Mouse (Mus musculus) ovary, postnatal 36 days (tissue): ENCODE data around the gene Efna4.

Source experiments
- DNase-seq: peaks from one replicate; pipeline ENCODE4 v3.0.0; 2022; ENCODE audit warnings: low spot score, mixed read lengths

The Efna4 gene

DNA sequence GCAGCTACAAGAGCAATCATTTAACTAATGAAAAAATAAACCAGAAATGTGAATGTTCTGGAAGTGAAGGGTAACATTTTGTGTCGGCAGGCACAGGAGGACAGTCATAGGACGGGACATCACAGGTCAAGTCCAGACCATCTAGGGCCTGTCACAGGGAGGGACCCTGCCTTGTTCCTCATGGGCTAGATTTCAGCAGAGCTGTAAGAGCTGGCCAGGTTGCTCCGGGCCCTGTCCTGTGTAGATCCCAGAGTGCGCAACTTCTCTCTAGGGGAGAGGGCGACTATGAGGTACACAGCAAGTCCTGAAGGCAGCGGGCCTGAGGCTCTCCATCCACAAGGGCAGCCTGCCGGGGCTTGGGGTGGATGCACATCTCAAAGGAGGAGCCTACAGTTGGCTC lies 23.8 kb upstream of the Efna4 start, which contains the start of gene Dcst2:
TSS of gene Dcst2 (plus strand) at position 301 of the 400 bp plus-strand sequence.
- DNase-seq, result peak; percentile 3

DNA sequence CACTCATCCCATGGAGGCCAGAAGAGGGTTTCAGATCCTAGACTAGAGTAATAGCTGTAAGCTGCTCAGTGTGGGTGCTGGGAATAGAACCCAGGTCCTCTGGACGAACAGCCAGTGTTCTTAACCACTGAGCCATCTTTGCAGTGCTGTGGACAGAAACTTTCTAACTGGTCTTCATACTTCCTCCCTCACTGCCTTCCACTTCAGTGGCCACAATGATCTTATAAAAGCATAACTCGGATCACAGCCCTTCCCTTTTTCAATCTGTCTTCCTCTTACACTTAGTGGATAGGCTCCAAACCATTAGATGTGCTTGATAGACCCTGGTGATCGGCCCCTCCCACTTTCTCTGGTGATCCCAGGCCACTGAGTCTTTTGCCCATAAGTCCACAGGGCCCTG lies 22.4 kb upstream of the Efna4 start:
- no peak for DNase-seq

DNA sequence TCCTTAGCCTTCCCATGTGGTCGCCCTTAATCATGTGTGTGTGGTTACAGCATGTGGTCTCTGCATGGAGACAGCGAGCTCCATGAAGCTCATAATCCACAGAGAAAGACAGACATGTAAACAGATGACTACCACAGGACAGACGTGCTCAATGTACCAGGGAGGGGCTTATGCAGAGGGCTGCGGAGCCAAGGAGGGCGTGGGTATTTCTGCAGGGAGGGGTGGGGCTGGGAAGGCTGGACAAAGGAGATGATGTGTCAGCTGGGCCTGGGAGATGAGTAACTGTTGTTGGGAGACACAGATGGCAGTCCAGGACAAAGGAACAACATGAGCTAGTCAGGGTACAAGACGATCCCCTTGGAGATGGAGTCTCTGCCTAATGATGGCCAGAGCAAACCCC lies 21.8 kb upstream of the Efna4 start:
- DNase-seq, result peak; percentile 4

DNA sequence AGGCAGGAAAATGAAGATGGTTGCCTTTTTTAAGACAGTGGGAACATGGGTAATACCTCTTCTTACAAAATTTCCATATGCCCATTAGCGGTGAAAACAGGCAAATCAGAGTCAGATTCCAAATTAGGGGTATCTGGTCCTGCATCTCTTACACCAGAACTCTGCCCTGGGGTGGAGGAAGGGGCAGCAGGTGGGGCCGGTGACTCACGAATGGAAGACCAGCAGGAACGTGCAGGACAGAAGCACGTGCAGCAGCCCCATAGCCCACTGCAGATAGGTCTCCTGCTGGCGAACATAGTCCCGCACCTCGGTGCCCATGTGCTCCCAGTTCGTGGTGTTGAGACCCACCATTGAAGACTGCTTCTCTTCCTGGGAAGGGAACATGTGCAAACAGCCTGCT lies 18.2 kb upstream of the Efna4 start:
- no peak for DNase-seq

DNA sequence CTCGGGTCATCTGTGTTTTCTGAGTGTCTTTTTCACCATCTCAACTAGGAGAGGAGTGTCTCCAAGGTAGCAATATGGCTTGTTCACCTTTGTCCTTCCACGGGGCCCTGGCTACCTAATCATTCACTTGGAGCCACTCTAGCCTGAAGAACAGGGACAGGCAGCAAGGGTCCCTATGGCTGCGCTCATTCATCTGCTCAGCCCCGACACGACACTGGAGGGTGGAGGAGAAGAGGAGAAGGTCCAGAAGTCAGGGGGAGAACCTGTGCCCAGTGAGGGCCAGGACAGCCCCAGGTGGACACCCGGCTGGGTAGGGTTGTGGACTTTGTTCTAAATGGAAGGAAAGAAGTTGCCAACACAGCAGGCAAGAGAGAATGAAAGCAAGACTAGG lies 17.7 kb upstream of the Efna4 start:
- no peak for DNase-seq

DNA sequence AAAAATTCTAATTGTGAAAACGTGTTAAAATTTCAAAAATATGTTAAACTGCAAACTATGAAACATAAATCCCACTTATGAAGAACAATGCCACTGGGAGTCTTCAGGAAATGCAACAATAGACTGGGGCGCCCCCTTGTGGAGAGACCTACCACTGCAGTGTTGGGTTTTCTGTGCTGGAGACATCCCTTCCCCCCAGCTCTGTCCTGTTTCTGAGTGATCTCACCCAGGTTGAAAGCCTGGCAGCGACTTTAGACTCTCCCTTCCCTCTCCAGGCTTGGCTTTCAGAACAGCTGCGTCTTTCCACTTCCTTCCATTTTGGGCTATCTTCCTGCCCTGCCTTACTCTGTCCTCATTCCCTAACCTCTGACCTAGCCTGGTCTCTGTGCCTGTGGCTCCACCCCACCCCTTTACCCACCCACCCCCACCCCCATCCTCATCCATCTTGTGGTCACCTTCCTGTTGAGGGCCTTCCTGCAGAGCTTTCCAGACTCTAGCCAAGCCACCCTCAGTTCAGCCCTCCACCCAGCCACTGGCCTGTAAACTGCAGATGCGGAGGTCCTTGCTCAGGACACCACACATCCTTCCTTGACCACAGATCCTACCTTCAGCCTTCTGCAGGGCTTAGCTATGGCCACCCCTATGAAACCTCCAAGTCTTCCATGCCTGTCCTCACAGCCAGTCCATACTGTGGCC lies 17.1 kb upstream of the Efna4 start:
- DNase-seq, result peak; percentile 80

DNA sequence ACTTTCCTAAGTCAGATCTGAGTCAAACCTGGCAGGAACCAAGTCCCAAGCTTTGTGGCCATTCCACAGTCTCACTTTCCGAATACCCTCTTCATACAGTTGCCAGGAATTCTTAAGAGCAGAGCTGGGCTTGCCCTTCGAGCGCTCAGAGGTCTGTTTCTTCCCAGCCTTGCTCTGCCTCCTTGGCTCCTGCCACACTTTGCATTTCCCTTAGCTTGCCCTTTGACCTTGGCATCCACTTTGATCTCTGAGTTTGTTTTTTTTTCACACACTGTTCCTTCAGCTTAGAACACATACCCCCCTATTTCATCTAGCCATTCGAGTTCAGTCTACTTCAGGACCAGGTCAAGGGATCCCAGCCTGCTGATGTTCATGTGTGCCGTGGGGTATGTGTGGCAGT lies 13.4 kb upstream of the Efna4 start:
- no peak for DNase-seq

DNA sequence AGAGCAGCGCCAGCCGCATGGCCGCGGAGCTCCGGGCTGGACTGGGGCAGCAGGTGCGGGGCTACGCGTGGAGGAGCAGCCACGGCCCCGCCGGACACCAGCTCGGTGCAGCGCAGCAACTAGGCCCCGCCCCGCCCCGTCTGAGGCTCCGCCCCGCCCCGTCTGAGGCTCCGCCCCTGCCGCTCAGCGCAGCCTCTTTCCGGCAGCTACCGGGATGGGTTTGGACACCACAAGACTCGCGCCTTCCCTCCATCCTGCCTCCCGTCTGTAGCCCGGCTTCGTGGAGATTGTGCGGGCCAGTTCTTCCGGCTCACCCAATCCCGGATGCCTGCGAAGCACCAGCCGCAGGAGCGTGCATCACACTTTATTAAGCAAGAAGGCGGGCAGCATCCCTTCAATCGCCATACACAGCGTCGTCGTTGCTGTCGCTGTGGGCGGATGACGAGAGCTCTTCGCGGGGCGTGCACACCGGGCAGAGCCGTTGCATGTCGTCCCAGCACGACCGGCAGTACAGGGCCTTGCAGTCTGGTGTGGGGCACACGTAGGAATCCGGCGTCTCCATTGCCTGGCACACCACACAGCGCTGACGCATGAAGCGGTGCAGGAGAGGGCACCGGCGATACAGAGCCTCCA lies 12.2 kb upstream of the Efna4 start, which contains the start of gene Adam15:
TSS of gene Adam15 (minus strand) at position 128 of the 633 bp plus-strand sequence.
- peak; percentile 90 for DNase-seq

DNA sequence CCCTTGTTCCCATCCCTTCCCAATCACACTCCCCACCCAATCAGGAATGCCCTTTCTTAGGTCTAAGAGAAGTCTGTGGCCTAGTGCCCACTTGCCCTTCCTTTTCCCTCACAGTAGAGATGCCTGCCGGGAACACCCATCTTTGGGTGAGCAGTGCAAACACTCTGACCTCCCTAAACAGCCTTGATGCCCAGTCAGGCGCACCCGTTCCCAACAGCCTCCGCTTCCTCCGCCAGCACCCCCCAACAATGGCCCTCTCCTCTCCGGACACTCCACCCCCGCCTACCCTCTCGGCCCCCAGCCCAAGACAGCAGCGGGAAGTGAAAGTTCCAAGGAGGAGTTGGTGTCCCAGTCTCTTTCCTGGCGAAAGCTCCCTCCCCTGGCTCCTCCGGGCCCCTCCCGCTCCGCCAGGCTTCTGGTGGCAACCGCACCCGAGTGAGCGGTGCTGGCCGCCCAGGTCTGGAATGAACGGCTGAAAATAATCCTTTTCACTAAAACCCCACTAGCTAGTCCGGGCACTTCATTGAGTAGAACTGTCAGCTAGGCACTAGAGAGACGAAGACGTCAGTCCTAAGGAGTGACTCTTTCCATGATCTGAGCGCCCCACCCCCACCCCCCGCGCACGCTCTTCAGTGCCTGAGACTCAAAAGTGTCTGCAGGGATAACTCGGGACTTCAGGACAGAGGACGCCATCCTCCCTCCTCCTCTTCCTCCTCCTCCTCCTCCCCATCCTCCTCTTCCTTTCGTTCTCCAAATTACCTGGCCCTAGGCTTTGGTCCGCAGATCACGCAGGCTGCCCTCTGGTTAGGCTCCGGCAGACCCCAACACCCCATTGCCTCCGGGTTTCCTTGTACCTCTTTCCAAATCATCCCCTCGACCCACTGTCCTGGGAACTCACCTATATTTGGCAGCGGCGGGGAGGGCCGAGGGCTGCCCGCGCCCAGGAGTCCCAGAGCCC lies 11.4 kb upstream of the Efna4 start:
- DNase-seq, result peak; percentile 53

DNA sequence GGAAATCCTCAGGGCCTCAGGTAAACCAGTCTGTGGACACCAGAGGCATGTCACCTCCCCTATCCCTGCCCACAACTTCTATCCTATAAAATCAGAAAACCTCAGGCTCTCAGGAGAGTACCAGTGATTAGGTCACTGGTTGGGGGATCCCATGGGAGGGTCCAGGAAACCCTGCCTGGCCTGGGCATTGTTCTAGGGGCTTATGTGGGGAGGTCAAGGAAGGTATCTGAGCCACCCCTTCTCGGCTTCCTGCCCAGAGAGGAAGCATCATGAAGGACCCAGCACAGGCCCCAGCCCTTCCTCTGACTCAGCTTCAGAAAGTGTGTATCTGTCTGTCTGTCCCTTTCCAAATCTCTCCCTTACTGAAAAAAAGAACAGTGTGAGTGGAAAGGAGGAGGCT lies 10.1 kb upstream of the Efna4 start:
- no peak for DNase-seq

DNA sequence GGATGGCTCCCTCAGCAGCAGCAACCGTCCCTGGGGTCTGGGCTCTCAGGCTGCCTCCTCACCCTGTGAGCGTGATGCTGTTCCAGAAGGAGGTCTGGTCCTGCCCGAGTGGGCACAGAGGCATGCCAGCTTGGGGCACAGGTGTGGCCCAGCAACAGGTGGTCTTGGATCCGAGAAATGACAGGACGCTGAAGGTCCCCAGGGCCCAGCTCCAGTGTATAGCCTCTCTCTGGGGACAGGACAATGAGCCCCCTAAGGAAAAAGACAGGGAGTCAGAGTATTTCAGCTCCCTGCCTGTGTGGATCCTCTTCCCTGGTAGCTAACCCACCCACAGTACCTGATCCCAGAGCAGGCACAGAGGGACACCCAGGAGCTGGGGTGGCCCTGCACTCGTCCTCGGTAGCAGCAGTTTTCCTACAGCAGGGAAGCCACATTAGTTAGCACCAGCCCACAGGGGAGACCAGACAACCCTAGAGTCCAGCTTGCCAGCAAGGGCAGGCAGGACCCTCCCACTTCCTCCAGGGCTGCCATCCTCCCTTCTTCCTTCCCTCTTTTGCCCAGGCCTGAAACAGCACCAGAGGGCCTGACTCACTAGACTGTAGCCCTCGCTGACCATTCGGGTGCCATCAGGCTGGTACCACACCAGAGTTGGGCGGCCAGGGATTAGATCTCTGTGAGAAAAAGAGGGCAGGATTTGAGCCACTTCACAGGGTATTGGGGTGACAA lies 9.2 kb upstream of the Efna4 start:
- no peak for DNase-seq

DNA sequence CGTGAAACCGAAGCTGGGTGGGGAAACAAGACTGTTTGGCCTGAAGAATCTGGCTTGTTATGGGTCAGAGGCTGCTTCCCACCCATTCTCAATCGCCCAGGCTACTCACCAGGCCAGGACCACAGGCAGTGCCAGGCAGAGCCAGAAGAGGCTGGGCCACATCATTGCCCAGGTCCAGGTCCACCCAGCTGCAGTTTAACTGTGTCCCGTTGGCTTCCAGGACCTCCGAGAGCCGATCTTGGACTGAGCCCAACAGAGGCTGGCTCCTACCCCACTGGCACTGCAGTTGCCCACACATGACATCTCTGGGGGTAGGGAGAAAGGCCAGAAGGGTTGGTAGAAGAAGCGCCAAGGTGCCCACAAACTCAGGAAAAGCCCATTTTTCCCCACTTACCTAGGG lies 5.5 kb upstream of the Efna4 start:
- DNase-seq, result no peak

DNA sequence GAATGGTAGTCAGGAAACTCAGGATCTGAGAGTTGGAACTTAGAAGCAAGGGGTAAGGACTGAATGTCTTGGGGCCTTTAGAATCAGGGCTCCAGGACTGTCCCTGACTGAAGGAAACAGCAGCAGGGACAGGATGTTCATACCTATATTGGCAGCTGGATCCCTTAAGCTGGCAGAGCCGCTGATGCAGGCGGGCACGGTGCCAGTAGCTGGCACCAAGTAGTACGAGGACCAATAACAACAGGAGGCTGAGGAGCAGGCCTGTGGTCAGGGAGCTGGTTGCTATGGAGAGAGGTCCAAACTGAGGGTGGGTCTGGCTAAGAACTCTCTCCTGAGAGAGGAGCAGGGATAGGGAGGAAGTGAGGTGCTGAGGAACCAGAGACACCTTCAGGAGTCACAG lies 4.0 kb upstream of the Efna4 start:
- no peak for DNase-seq

DNA sequence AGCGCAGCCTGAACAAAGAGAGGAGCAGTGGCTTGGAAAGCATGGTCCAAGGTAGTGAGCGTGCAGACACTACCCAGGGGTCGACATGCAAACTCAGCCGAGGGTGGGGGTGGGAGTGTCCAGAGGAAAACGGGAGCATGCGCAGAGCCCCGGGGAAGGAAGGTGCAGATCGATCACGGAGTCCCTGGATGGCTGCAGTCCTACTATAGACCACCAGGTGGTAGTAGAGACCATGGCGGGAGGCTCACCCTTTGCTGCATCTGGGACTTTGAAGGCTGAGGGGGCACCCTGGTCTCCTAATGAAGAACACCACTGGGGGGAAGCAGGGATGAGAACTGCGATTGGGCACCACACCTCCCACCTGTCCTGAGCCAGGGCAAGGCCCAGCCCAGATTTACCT lies 2.6 kb upstream of the Efna4 start:
- DNase-seq, result peak; percentile 61

DNA sequence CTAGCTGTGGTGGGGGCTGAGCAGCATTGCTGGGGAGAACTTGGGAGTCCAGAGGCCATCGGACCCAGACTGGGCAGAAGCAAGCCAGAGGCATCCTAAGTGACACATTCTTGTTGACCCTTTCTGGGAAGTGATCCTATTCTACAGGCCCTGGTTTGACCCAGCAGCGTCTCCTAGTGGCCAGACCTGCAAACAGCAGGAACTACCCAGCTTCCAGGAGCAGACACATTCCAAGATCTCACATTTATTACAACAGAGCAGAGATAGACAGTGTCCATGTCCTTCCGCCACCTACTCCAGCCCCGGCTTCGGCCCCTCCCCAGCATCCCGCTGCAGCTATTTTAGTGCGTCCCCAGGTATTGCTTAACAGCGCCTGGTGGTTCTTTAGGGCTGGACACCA lies 1.6 kb upstream of the Efna4 start:
- peak; percentile 64 for DNase-seq

DNA sequence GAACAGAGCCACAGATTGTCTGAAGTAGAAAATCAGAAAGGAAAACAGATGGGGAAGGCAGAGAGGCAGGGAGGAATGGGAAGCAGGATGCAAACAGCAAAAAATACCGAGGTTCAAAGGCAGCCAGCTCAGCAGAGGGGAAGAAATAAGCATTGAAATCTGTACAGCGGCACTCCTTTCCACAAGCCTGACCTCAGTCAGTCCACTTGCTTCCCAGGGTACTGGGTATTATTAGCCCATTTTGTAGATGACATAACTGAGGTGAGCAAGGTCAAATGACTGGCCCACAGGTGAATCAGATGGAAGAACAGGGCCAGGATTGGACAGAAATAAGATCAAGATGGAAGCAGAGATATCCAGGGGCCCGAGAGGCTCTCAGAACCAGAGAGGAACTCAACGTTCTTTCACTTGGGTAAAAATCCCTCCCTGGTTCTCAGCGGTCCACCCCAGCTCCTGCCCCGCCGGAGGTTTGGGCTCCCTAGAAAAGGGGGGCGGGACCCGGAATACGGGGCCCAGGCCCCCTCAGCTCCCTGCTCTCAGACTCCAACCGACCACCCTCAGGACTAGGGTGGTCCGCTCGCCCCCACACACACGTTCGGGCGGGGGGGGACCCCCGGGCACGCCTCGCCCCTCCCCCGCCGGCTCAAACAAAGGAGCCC lies 637 bp downstream of the Efna4 start:
- DNase-seq, result no peak

DNA sequence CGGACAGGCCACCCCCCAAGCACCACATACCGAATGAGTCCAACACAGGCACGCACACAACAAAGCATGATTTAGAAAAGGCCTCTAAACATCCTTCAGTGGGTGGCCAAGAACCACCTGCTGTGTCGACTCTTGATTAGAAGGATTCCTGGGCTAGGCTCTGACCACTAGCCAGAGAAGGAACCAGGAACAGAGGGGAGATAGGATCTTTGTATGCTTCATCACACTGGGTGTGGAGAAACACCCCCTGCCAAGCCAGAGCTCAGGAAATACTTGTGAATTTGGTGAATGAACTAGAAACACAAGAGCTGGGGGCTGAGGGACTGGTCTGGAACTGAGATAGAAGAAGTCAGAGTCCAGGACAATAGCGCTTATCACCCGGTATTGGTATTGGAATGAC lies 1.3 kb downstream of the Efna4 start:
- DNase-seq, result no peak

DNA sequence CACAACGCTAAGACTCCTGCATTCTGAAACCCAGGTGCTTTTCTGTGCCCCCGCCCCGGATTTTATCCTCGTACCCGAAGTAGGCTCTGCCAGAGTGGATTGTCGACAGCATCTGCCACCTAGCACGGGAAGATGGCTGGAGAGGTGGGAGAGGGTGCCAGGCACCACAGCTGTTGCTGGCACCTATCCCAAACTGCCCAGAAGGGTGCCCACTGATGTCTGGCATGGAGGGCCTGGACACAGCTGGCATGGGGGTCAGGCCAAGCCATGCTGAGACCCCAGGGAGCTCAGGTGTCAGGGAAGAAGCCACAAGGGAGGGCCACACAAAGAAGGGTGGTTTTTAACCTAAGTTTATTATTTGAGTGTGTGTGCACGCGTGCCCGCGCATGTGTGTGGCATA lies 4.8 kb downstream of the Efna4 start:
- no peak for DNase-seq

DNA sequence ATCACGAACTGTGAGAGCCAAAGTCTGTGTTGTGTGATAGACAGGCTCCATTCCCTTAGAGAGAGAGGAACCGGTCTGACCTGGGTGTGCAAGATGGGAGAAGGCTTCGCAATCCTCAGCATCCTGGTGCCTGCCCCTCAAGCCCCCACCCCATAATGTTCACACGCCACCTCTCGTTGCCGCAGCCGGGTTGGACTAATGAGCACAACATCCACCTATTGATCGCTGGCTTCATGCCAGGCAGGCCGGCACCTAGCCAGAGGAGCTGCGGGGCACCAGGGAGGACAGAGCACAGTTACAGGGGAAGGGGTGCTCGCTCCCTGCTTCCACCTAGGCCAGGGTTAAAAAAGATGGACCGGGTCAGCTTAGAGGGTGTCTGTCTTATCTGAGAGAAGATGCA lies 5.4 kb downstream of the Efna4 start:
- no peak for DNase-seq

DNA sequence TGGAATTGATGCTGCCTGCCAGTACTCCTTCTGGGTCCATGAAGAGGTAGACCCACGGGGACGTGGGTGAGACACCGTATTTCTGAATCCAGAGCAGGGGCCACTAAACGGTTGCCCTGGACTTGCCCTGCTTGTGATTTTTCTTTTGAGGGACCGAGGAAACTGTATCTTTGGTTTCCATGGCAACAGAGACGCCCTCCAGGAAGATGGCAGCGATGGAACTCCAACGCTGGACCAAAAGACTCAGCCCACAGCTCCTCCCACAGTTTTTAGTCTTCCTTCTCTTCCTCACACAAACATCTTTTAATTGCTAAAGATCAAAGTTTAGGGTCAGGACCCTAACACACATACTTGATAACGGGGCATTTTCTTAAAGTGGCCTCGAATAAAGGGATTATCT lies 5.8 kb downstream of the Efna4 start:
- DNase-seq, result no peak

DNA sequence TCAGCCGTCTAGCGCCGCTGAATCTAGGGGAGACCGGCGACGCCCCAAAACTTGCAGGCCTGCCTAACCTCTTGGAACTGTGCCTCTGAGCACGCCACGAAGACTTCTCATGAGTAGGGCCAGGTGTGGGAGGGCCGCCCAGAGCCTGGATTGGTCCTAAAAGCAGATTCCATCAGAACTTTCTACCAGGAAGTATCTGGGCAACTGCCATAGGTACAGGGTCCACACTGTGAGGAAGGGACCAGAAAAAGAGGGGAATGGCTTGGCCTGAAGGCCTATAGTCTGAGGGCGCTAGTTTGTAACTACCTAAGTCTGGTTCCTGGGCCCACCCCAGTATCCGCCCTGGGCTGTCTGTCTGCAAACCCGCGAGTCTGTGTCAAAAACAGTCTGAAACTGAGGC lies 6.3 kb downstream of the Efna4 start:
- no peak for DNase-seq

DNA sequence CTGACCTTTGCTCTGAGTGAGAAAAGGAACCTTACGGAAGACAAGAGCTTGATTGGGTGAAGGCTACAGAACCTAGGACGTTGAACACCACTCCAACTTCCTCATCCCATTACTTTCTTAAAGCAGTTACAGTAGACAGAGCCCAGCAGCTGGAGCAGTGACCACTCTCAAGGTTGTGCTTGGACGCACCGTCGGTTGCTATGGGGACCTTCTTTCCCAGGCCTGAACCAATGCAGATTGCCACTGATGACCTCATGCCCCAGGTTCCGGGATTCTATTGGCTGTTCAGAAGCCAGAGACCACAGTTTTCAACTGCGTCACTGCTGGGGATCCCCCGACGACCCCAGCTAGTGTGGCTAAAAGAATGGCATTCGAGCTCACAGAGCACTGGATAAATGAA lies 6.9 kb downstream of the Efna4 start:
- DNase-seq, result peak; percentile 35
